Mouse (Mus musculus) forebrain, embryonic 14.5 days (tissue): Measurements from ENCODE around the gene Ndrg3. TPM values are rescaled to one million over a fixed set of nuclear protein-coding genes. Genes with fewer than 3 reads are reported as not detected.
A peak's percentile ranks its signal among the peaks of the same experiment; 100 is the strongest.
"Not testable (repeated sequence)": the region's sequence is repeated elsewhere in the genome, so short reads cannot be mapped to it uniquely, and the experiment has no call there.

Source experiments
- ATAC-seq: fragments of 200-750 bp; cut with Nextera tagmentation; 2 replicates; pipeline ENCODE4 v1.8.0; 2017; ENCODE audit warnings: mild to moderate bottlenecking, moderate library complexity
- DNase-seq: peaks from one replicate; pipeline ENCODE4 v3.0.0-alpha.2; 2015; ENCODE audit warnings: low spot score
- H3K27ac ChIP-seq: fragments of 300-500 bp; sonication (generic); 2 replicates; pipeline ENCODE4 v1.5.1; 2014; ENCODE audit warnings: low read depth, mild to moderate bottlenecking, control low read depth, low read length, moderate library complexity
- H3K27me3 ChIP-seq: fragments of 300-500 bp; sonication (generic); replicated peaks from 2 replicates; pipeline ENCODE4 v1.6.1; 2014; ENCODE audit warnings: low read length, control low read depth, mixed read lengths; ENCODE audit not compliant: control insufficient read depth, insufficient read depth
- H3K36me3 ChIP-seq: fragments of 300-500 bp; sonication (generic); 2 replicates; pipeline ENCODE4 v1.6.1; 2014; ENCODE audit warnings: low read length, control low read depth; ENCODE audit not compliant: control insufficient read depth, insufficient read depth
- H3K4me1 ChIP-seq: fragments of 300-500 bp; sonication (generic); 2 replicates; pipeline ENCODE4 v1.6.1; 2014; ENCODE audit warnings: antibody characterized with exemption, low read length, control low read depth; ENCODE audit not compliant: control insufficient read depth, insufficient read depth
- H3K4me2 ChIP-seq: fragments of 300-500 bp; sonication (generic); 2 replicates; pipeline ENCODE4 v1.6.1; 2014; ENCODE audit warnings: mild to moderate bottlenecking, control low read depth, low read length
- H3K4me3 ChIP-seq: fragments of 300-500 bp; sonication (generic); 2 replicates; pipeline ENCODE4 v1.5.1; 2014; ENCODE audit warnings: low read depth, low read length, control low read depth
- H3K9ac ChIP-seq: fragments of 300-500 bp; sonication (generic); 2 replicates; pipeline ENCODE4 v1.6.1; 2014; ENCODE audit warnings: mild to moderate bottlenecking, low read length, control low read depth, moderate library complexity
- H3K9me3 ChIP-seq: fragments of 300-500 bp; sonication (generic); replicated peaks from 2 replicates; pipeline ENCODE4 v1.6.1; 2016; ENCODE audit warnings: low read length, control low read depth, mixed read lengths; ENCODE audit not compliant: control insufficient read depth
- WGBS: fragments of 180-500 bp; shearing (Covaris S2); extraction: QIAGEN DNeasy Blood & Tissue Kit; methylation state at CpG from one replicate; pipeline ENCODE4 v1.1.7; 2014; 5-methylcytosine and 5-hydroxymethylcytosine counted together
- polyA plus RNA-seq: library from polyadenylated mRNA; unstranded; fragments of >200 nt; fragmentation: Nextera tagmentation; extraction: Ambion mirVana; gene quantifications from 2 replicates; pipeline ENCODE4 v1.2.1, GENCODE M21; 2014

The Ndrg3 gene
- polyA plus RNA-seq, 1 experiment from 2014 or later = 93.6 TPM

- H3K9ac ChIP-seq = no peak overlapping the region
- H3K4me1 ChIP-seq = no peaks in the 10 kb centered on the region
- H3K4me3 ChIP-seq = no peak overlapping the region
- no peaks in the 10 kb centered on the region for H3K27me3 ChIP-seq
- DNase-seq (no peak), ATAC-seq (no peak)
- WGBS = 74% methylated on average over 6 of the region's 6 CpGs
- no peaks in the 10 kb centered on the region for H3K9me3 ChIP-seq
- no peak overlapping the region for H3K27ac ChIP-seq
- H3K36me3 ChIP-seq = no peaks in the 10 kb centered on the region
- no peak overlapping the region for H3K4me2 ChIP-seq
Measured at GRCm38 (mm10) chr2:156892821-156893220, 99.0 kb downstream of the Ndrg3 start.

GRCm38 (mm10) chr2:156892240-156892639 is 99.6 kb downstream of the Ndrg3 start:
- Histone ChIP-seq H3K36me3 (no peaks in the 10 kb centered on the region), H3K9ac (no peak overlapping the region), H3K27me3 (no peaks in the 10 kb centered on the region), H3K4me3 (no peak overlapping the region), H3K4me1 (no peaks in the 10 kb centered on the region), H3K27ac (no peak overlapping the region), H3K4me2 (no peak overlapping the region), H3K9me3 (no peaks in the 10 kb centered on the region)
- peak; percentile 71 for DNase-seq
- 33% methylated on average over 3 of the region's 3 CpGs for WGBS
- ATAC-seq = 0 out of 2 replicates have a peak, but pooled peaks have one; percentile 50

- H3K9ac ChIP-seq = no peak overlapping the region
- DNase-seq (no peak), ATAC-seq (no peak)
- no peak overlapping the region for H3K4me2 ChIP-seq
- H3K9me3 ChIP-seq = no peaks in the 10 kb centered on the region
- no peaks in the 10 kb centered on the region for H3K36me3 ChIP-seq
- no peaks in the 10 kb centered on the region for H3K27me3 ChIP-seq
- no peaks in the 10 kb centered on the region for H3K4me1 ChIP-seq
- H3K4me3 ChIP-seq = no peak overlapping the region
- WGBS = 72% methylated on average over 3 of the region's 3 CpGs
- H3K27ac ChIP-seq = no peak overlapping the region
Measured at GRCm38 (mm10) chr2:156888490-156888889, 103.4 kb downstream of the Ndrg3 start.

- Histone ChIP-seq H3K27me3 (no peaks in the 10 kb centered on the region), H3K4me2 (no peak within 1 kb of the TSS), H3K9me3 (no peaks in the 10 kb centered on the region), H3K4me3 (no peak within 1 kb of the TSS), H3K9ac (no peak within 1 kb of the TSS), H3K36me3 (no peaks in the 10 kb centered on the region), H3K27ac (no peak within 1 kb of the TSS), H3K4me1 (no peaks in the 10 kb centered on the region)
- 74% methylated on average over 6 of the region's 6 CpGs for WGBS
- ATAC-seq (no peak), DNase-seq (no peak)
Measured at GRCm38 (mm10) chr2:156887017-156887416, 104.8 kb downstream of the Ndrg3 start, which contains the start of gene Sla2. Gene Sla2, minus strand, starts transcription at chr2:156887192.

GRCm38 (mm10) chr2:156886084-156886631 is 105.7 kb downstream of the Ndrg3 start:
- no peaks in the 10 kb centered on the region for H3K27me3 ChIP-seq
- H3K9ac ChIP-seq = no peak overlapping the region
- H3K27ac ChIP-seq = no peak overlapping the region
- DNase-seq (no peak), ATAC-seq (no peak)
- WGBS = 86% methylated on average over 10 of the region's 10 CpGs
- no peaks in the 10 kb centered on the region for H3K9me3 ChIP-seq
- H3K4me2 ChIP-seq = no peak overlapping the region
- H3K36me3 ChIP-seq = no peaks in the 10 kb centered on the region
- H3K4me1 ChIP-seq = no peaks in the 10 kb centered on the region
- H3K4me3 ChIP-seq = no peak overlapping the region

- H3K9ac ChIP-seq, H3K27ac ChIP-seq, H3K36me3 ChIP-seq, ATAC-seq, H3K4me3 ChIP-seq, H3K4me1 ChIP-seq, H3K4me2 ChIP-seq, H3K27me3 ChIP-seq, H3K9me3 ChIP-seq, DNase-seq: not testable (repeated sequence)
- 89% methylated on average over 2 of the region's 2 CpGs for WGBS
Measured at GRCm38 (mm10) chr2:156885666-156886065, 106.2 kb downstream of the Ndrg3 start.

- Histone ChIP-seq H3K4me2 (no peak overlapping the region), H3K9me3 (no peaks in the 10 kb centered on the region), H3K27me3 (no peaks in the 10 kb centered on the region), H3K27ac (no peak overlapping the region), H3K9ac (no peak overlapping the region), H3K4me3 (no peak overlapping the region), H3K36me3 (no peaks in the 10 kb centered on the region), H3K4me1 (no peaks in the 10 kb centered on the region)
- DNase-seq (no peak), ATAC-seq (no peak)
- WGBS = 92% methylated on average over 10 of the region's 10 CpGs
Measured at GRCm38 (mm10) chr2:156884396-156885211, 107.3 kb downstream of the Ndrg3 start.

GRCm38 (mm10) chr2:156882431-156883001 is 109.3 kb downstream of the Ndrg3 start:
- ATAC-seq (no peak), DNase-seq (no peak)
- WGBS = 36% methylated on average over 10 of the region's 10 CpGs
- H3K9me3 ChIP-seq = no peaks in the 10 kb centered on the region
- no peak overlapping the region for H3K4me2 ChIP-seq
- H3K4me3 ChIP-seq = no peak overlapping the region
- no peaks in the 10 kb centered on the region for H3K27me3 ChIP-seq
- H3K4me1 ChIP-seq = no peaks in the 10 kb centered on the region
- H3K9ac ChIP-seq = no peak overlapping the region
- H3K27ac ChIP-seq = no peak overlapping the region
- no peaks in the 10 kb centered on the region for H3K36me3 ChIP-seq

GRCm38 (mm10) chr2:156879541-156879940 is 112.3 kb downstream of the Ndrg3 start:
- Histone ChIP-seq H3K36me3 (peaks cover 9% of the 10 kb centered on the region; the same call in 1 of the 2 replicates), H3K27ac (no peak overlapping the region), H3K4me2 (no peak overlapping the region), H3K9me3 (no peaks in the 10 kb centered on the region), H3K4me3 (no peak overlapping the region), H3K9ac (no peak overlapping the region), H3K27me3 (no peaks in the 10 kb centered on the region), H3K4me1 (no peaks in the 10 kb centered on the region)
- 68% methylated on average over 3 of the region's 3 CpGs for WGBS
- ATAC-seq (no peak), DNase-seq (no peak)
